Mouse (Mus musculus): ENCODE measurements around the gene Abca17. TPM values are rescaled to one million over a fixed set of nuclear protein-coding genes. Genes with fewer than 3 reads are reported as not detected.

Abca17 gene
- under 1 TPM in 1 of 2 experiments, not detected in 1; 0.20 TPM for polyA plus RNA-seq (2017; shearing (Covaris generic))

GRCm38 (mm10) chr17:24350926-24351759 lies at the start of gene Abca17:
Gene Abca17 (minus strand): TSS chr17:24351068.

GRCm38 (mm10) chr17:24351760-24352357 lies 991 bp upstream of the Abca17 start, which contains the start of gene Abca3:
Gene Abca3 (plus strand): TSS chr17:24351950.

GRCm38 (mm10) chr17:24251320-24252069 lies 99.4 kb downstream of the Abca17 start, which contains the start of gene Ccnf:
Gene Ccnf (minus strand): TSS chr17:24251484.

GRCm38 (mm10) chr17:24220435-24221411 lies 130.1 kb downstream of the Abca17 start, which contains the start of gene Tedc2:
Gene Tedc2 (minus strand): TSS chr17:24220851.

Other genes with a start within 250 kb of the Abca17 start
- gene Pdpk1, start 200.1 kb downstream of the Abca17 start, polyA plus RNA-seq (2017; shearing (Covaris generic)), result 10 to 100 TPM; 41.3 to 43.6 TPM
- gene Amdhd2, start 187.3 kb downstream of the Abca17 start, polyA plus RNA-seq (2017; shearing (Covaris generic)), result 10 to 100 TPM; 39.6 to 47.9 TPM
- gene Atp6v0c, start 181.4 kb downstream of the Abca17 start, polyA plus RNA-seq (2017; shearing (Covaris generic)), result 100 to 1,000 TPM; 307 to 321 TPM
- gene Tbc1d24, start 145.5 kb downstream of the Abca17 start, polyA plus RNA-seq (2017; shearing (Covaris generic)), result 1 to 10 TPM in 1 of 2 experiments, under 1 TPM in 1; 0.73 to 1.3 TPM
- gene Ntn3, start 141.5 kb downstream of the Abca17 start, polyA plus RNA-seq (2017; shearing (Covaris generic)), result under 1 TPM; 0.04 to 0.10 TPM
- gene Tedc2, start 130.2 kb downstream of the Abca17 start, polyA plus RNA-seq (2017; shearing (Covaris generic)), result 1 to 10 TPM; 3.5 to 4.6 TPM
- 1 to 10 TPM; 7.7 to 8.0 TPM for gene Ccnf, start 99.6 kb downstream of the Abca17 start, polyA plus RNA-seq (2017; shearing (Covaris generic))
- 10 to 100 TPM; 11.1 to 24.7 TPM for gene Abca3, start 882 bp upstream of the Abca17 start, polyA plus RNA-seq (2017; shearing (Covaris generic))
- gene Rnps1, start 63.5 kb upstream of the Abca17 start, polyA plus RNA-seq (2017; shearing (Covaris generic)), result 100 to 1,000 TPM; 176 to 205 TPM
- 10 to 100 TPM; 55.9 to 97.4 TPM for gene Eci1, start 75.6 kb upstream of the Abca17 start, polyA plus RNA-seq (2017; shearing (Covaris generic))
- 1 to 10 TPM; 1.7 to 4.9 TPM for gene Dnase1l2, start 92.0 kb upstream of the Abca17 start, polyA plus RNA-seq (2017; shearing (Covaris generic))
- 10 to 100 TPM; 70.0 to 73.0 TPM for gene E4f1, start 119.2 kb upstream of the Abca17 start, polyA plus RNA-seq (2017; shearing (Covaris generic))
- gene Pgp, start 119.3 kb upstream of the Abca17 start, polyA plus RNA-seq (2017; shearing (Covaris generic)), result 10 to 100 TPM; 40.8 to 46.2 TPM
- gene Bricd5, start 122.8 kb upstream of the Abca17 start, polyA plus RNA-seq (2017; shearing (Covaris generic)), result not detected
- gene Mlst8, start 128.0 kb upstream of the Abca17 start, polyA plus RNA-seq (2017; shearing (Covaris generic)), result 10 to 100 TPM; 21.0 to 27.6 TPM
- under 1 TPM; 0.12 to 0.76 TPM for gene Caskin1, start 137.5 kb upstream of the Abca17 start, polyA plus RNA-seq (2017; shearing (Covaris generic))
- 10 to 100 TPM; 64.2 to 74.9 TPM for gene Traf7, start 176.9 kb upstream of the Abca17 start, polyA plus RNA-seq (2017; shearing (Covaris generic))
- gene Rab26, start 183.1 kb upstream of the Abca17 start, polyA plus RNA-seq (2017; shearing (Covaris generic)), result 10 to 100 TPM in 1 of 2 experiments, 1 to 10 TPM in 1; 6.7 to 13.8 TPM
- gene Pkd1, start 198.8 kb upstream of the Abca17 start, polyA plus RNA-seq (2017; shearing (Covaris generic)), result 10 to 100 TPM; 25.4 to 40.3 TPM

Measured in activated CD4-positive, CD25-positive, alpha-beta regulatory T cell (primary cell).